Mouse (Mus musculus): ENCODE results near the gene Tex22.

DNA sequence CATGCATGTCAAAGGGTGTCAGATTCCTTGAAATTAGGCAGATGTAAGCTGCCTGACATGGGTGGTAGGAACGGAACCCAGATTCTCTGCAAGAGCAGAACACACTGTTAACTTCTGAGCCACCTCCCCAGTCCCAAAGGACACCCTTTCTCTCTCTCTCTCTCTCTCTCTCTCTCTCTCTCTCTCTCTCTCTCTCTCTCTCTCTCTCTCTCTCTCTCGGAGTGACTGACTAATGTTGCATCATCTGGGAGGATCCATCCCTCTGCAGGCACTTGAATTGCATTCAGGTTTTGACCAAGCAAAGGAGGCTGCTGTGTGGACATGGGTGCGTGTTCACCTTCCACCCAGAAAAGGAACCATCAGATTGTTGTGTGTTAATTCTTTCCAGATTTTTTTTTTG is 13.0 kb downstream of the Tex22 start:
- TF ChIP-seq CTCF (IDR thresholded peaks at IDR 0.05; ENCODE audit: low read depth) (no peak), EP300 (IDR thresholded peaks at IDR 0.05; ENCODE audit: low read depth) (no peak)

Measured in heart, postnatal 0 days (tissue).